16 mouse cellular contexts compared by ENCODE assay signal in the genomic region with DNA sequence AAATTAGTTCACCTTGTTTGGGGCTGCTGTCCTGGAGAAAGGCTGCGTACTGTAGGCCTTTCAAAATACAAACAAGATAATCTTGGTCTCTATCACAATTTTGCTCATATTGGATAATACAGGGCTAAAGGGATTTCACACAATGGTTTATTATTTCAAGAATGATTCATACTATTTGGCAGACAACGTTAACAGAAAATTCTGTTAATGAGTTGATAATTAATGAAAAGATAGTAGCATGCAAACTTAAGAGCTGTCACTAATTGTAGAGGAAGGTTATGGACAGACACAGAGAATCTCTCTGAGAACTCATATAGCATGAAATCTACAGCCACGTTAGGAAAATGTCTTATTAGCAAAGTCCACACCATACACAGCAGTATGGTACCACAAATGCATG. TPM values are rescaled to one million over a fixed set of nuclear protein-coding genes. Genes with fewer than 3 reads are reported as not detected.
DNase-seq lines count a peak whose midpoint lies in the region; ATAC-seq lines count a peak whose summit lies in the region.
"Had no signal": no experiment of that assay in that cellular context is flagged by ENCODE, and none has a peak within 500 bp of the region (broad histone marks: within the 10 kb centered on the region; RNA-seq: fewer than 3 reads in every experiment).

No protein-coding gene starts in this region.

- peak; percentile 3 for DNase-seq in retina, postnatal 1 day
- DNase-seq in retina, embryonic 14.5 days (ENCODE audit: low spot score) = no peak
- DNase-seq in Muller cell, postnatal 12 days (ENCODE audit: inconsistent ontology term) = peak; percentile 91
- no peak for DNase-seq in cerebellum, postnatal 14 days
- DNase-seq: adrenal gland, adult 8-10 months; adrenal gland, postnatal 14 days; adrenal gland, postnatal 36 days; cerebellum, adult 11-12 months; cerebellum, adult 2 months; cerebellum, adult 9-10 months; cerebellum, postnatal 10 days; cerebellum, postnatal 36 days; embryo, embryonic 11 days had no signal

- no peak for ATAC-seq in monocyte, adult 5-6 weeks (replicated peaks; ENCODE audit: insufficient number of reproducible peaks, low FRiP score, low TSS enrichment, poor library complexity, severe bottlenecking)
- ATAC-seq: activated CD4-positive, CD25-positive, alpha-beta regulatory T cell, adult 4 months; forebrain, embryonic 14.5 days had no signal

RNA-seq across cellular contexts. Expression of a gene that starts 52.2 kb away (rescaled TPM):
- 66.6 to 184 TPM (median 92.9 TPM) in 3 replicates for total RNA-seq in monocyte, adult 5-6 weeks (2017)

Comparison
In these comparisons a context has a peak if more than half of its experiments do, and no peak if none do; other contexts are left out.
1. DNase-seq: peak in retina, postnatal 1 day (single experiment) and Muller cell, postnatal 12 days (single experiment); none in retina, embryonic 14.5 days (single experiment) and cerebellum, postnatal 14 days (0 of 2).